Mouse (Mus musculus) adrenal gland, adult (tissue): ENCODE results near the gene Slc44a4.
A peak's percentile ranks its signal among the peaks of the same experiment; 100 is the strongest.
"Not testable (repeated sequence)": the region's sequence is repeated elsewhere in the genome, so short reads cannot be mapped to it uniquely, and the experiment has no call there.

ENCODE experiments used
- DNase-seq, 2 experiments: peaks; one replicate each; pipeline ENCODE4 v3.0.0; 2022 to 2023; ENCODE audit warnings: low spot score in 1 of 2; ENCODE audit not compliant: inconsistent age in 2 of 2

Gene Slc44a4

GRCm38 (mm10) chr17:34959130-34959778 is 45.0 kb downstream of the Slc44a4 start, which contains the start of gene Hspa1b:
Hspa1b (minus strand) TSS chr17:34959238.
- peak; percentile 92 to 98 for DNase-seq

- DNase-seq: peak; percentile 73 to 92
Observed at GRCm38 (mm10) chr17:34959881-34960515, 45.7 kb downstream of the Slc44a4 start.

- DNase-seq: peak in 1 of 2 experiments; percentile 74
Observed at GRCm38 (mm10) chr17:34960702-34961493, 46.6 kb downstream of the Slc44a4 start.

GRCm38 (mm10) chr17:34962125-34962524 is 47.9 kb downstream of the Slc44a4 start:
- DNase-seq: no peak

- no peak for DNase-seq
Observed at GRCm38 (mm10) chr17:34962841-34963240, 48.6 kb downstream of the Slc44a4 start.

- peak in 1 of 2 experiments; percentile 57 for DNase-seq
Observed at GRCm38 (mm10) chr17:34964640-34965049, 50.4 kb downstream of the Slc44a4 start.

- DNase-seq: no peak
Observed at GRCm38 (mm10) chr17:34965627-34966026, 51.4 kb downstream of the Slc44a4 start.

GRCm38 (mm10) chr17:34969822-34970221 is 55.6 kb downstream of the Slc44a4 start, which contains the start of gene Gm20481:
Gm20481 (plus strand) TSS chr17:34969912.
- peak; percentile 55 to 88 for DNase-seq

- peak in 1 of 2 experiments; percentile 31 for DNase-seq
Observed at GRCm38 (mm10) chr17:34970850-34971249, 56.6 kb downstream of the Slc44a4 start.

GRCm38 (mm10) chr17:34971694-34972068 is 57.4 kb downstream of the Slc44a4 start:
- DNase-seq: not testable (repeated sequence)

GRCm38 (mm10) chr17:34972069-34972749 is 57.9 kb downstream of the Slc44a4 start, which contains the start of the genes Hspa1a and Hspa1l:
Hspa1a (minus strand) TSS chr17:34972156.
Hspa1l (plus strand) TSS chr17:34972703.
- peak; percentile 92 to 97 for DNase-seq

GRCm38 (mm10) chr17:34975581-34976492 is 61.6 kb downstream of the Slc44a4 start:
- DNase-seq: peak in 1 of 2 experiments; percentile 84

- DNase-seq: peak in 1 of 2 experiments; percentile 41
Observed at GRCm38 (mm10) chr17:34977000-34977399, 62.7 kb downstream of the Slc44a4 start.

- DNase-seq: no peak
Observed at GRCm38 (mm10) chr17:34978239-34978638, 64.0 kb downstream of the Slc44a4 start.

- peak in 1 of 2 experiments; percentile 49 for DNase-seq
Observed at GRCm38 (mm10) chr17:34979631-34980030, 65.4 kb downstream of the Slc44a4 start.
